18 mouse cellular contexts compared by ENCODE assay signal in the genomic region with DNA sequence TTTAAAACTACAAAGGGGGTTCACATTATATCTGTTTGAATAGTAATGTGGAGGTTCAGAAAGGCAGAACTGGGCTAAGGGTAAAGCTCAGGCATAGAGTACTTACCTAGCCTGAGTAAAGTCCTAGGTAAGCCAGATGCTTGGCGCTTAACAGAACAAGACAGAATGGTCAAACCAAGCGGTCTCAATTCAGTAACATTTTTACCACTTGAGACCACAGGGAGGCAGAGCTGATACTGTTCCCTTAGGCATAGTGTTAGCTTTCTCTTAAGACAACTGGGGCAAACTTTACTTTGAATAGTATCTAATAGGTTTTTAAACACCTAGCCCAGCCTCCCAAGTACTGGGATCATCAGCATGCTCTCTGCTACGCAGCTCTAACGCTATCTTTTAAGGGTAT. TPM values are rescaled to one million over a fixed set of nuclear protein-coding genes. Genes with fewer than 3 reads are reported as not detected.
DNase-seq lines count a peak whose midpoint lies in the region; TF ChIP-seq lines count a peak whose summit lies in the region.
"Had no signal": no experiment of that assay in that cellular context is flagged by ENCODE, and none has a peak within 500 bp of the region (broad histone marks: within the 10 kb centered on the region; RNA-seq: fewer than 3 reads in every experiment).

No protein-coding gene starts in this region.

- DNase-seq in gastrocnemius, adult 2 months = no peak
- no peak for DNase-seq in gastrocnemius, postnatal 25 days
- DNase-seq in layer of hippocampus, adult 2 months (ENCODE audit: low spot score in 2 of 2) = no peak
- DNase-seq in layer of hippocampus, postnatal 10 days (ENCODE audit: low spot score in 2 of 2) = no peak
- DNase-seq in A20 (ENCODE audit: low read depth, low spot score) (peak; percentile 13), ZHBTc4 (ENCODE audit: low read depth, low spot score) (peak; percentile 26)
- DNase-seq in thymus, postnatal 14 days = no peak
- no peak for DNase-seq in spleen, postnatal 4 days (ENCODE audit: low spot score in 2 of 2)
- DNase-seq: adrenal gland, postnatal 25 days; spleen, adult 18-20 months had no signal

- H3K27ac ChIP-seq in gastrocnemius, adult 2 months = no peak overlapping the region
- no peak overlapping the region for H3K27ac ChIP-seq in layer of hippocampus, adult 2 months
- H3K27ac ChIP-seq: heart, embryonic 10.5 days; hindbrain, embryonic 10.5 days; limb, embryonic 10.5 days; liver, embryonic 14.5 days; macrophage; neural tube, embryonic 13.5 days had no signal

- TF ChIP-seq CTCF in gastrocnemius, adult 2 months (IDR thresholded peaks at IDR 0.05) = peak; percentile 9; the same call in 1 of the 2 replicates
- TF ChIP-seq CTCF in layer of hippocampus, adult 2 months (conservative IDR thresholded peaks at IDR 0.05) = peak; percentile 65

- H3K4me3 ChIP-seq in gastrocnemius, adult 2 months = no peak overlapping the region
- H3K4me3 ChIP-seq in layer of hippocampus, adult 2 months = no peak overlapping the region
- H3K4me3 ChIP-seq: heart, embryonic 10.5 days; hindbrain, embryonic 10.5 days; limb, embryonic 10.5 days; neural tube, embryonic 13.5 days had no signal

- intact Hi-C loops in gastrocnemius, adult 2 months (cut with DNase I) = loop anchor here (2.0 to 5.0 kb wide), 3 partner anchors 56 to 191 kb away; partner anchors contain the start of gene Rbm15

RNA-seq across cellular contexts. Expression of gene Lamtor5, which starts 2.7 kb away (rescaled TPM):
- 10 to 100 TPM; 57.8 to 64.8 TPM for total RNA-seq in gastrocnemius, adult 2 months (2021)
- total RNA-seq in gastrocnemius, postnatal 25 days (2021) = 10 to 100 TPM; 47.5 to 55.1 TPM
- total RNA-seq in layer of hippocampus, adult 2 months (2021) = 10 to 100 TPM; 61.4 to 65.2 TPM
- total RNA-seq in layer of hippocampus, postnatal 10 days (2021) = 10 to 100 TPM; 55.2 to 60.4 TPM

RNA-seq across cellular contexts. Expression of gene Slc16a4, which starts 15.0 kb away (rescaled TPM):
- total RNA-seq in gastrocnemius, adult 2 months (2021) = under 1 TPM in 1 of 2 experiments, not detected in 1; 0.17 TPM
- total RNA-seq in gastrocnemius, postnatal 25 days (2021) = under 1 TPM in 1 of 2 experiments, not detected in 1; 0.19 TPM
- total RNA-seq in layer of hippocampus, adult 2 months (2021) = 1 to 10 TPM; 1.2 to 1.4 TPM
- total RNA-seq in layer of hippocampus, postnatal 10 days (2021) = 1 to 10 TPM; 2.3 TPM

RNA-seq across cellular contexts. Expression of gene Prok1, which starts 36.5 kb away (rescaled TPM):
- not detected for total RNA-seq in gastrocnemius, adult 2 months (2021)
- not detected for total RNA-seq in gastrocnemius, postnatal 25 days (2021)
- not detected for total RNA-seq in layer of hippocampus, adult 2 months (2021)
- total RNA-seq in layer of hippocampus, postnatal 10 days (2021) = not detected
- total RNA-seq: gastrocnemius, adult 8-10 months; layer of hippocampus, postnatal 14 days had no signal

RNA-seq across cellular contexts. Expression of gene A630076J17Rik, which starts 45.6 kb away (rescaled TPM):
- not detected for total RNA-seq in gastrocnemius, adult 2 months (2021)
- not detected for total RNA-seq in gastrocnemius, postnatal 25 days (2021)
- not detected for total RNA-seq in layer of hippocampus, adult 2 months (2021)
- not detected for total RNA-seq in layer of hippocampus, postnatal 10 days (2021)
- total RNA-seq: adrenal gland, postnatal 25 days; gastrocnemius, adult 8-10 months; layer of hippocampus, postnatal 14 days had no signal

RNA-seq across cellular contexts. Expression of gene Cym, which starts 54.5 kb away (rescaled TPM):
- total RNA-seq in gastrocnemius, adult 2 months (2021) = not detected
- not detected for total RNA-seq in gastrocnemius, postnatal 25 days (2021)
- not detected for total RNA-seq in layer of hippocampus, adult 2 months (2021)
- total RNA-seq in layer of hippocampus, postnatal 10 days (2021) = not detected
- total RNA-seq: gastrocnemius, adult 8-10 months; layer of hippocampus, postnatal 14 days had no signal

Comparison
In these comparisons a context has a peak if more than half of its experiments do, and no peak if none do; other contexts are left out.
1. DNase-seq: peak in A20 (single experiment) and ZHBTc4 (single experiment); none in gastrocnemius, adult 2 months (single experiment), gastrocnemius, postnatal 25 days (single experiment), layer of hippocampus, adult 2 months (0 of 2), layer of hippocampus, postnatal 10 days (0 of 2), thymus, postnatal 14 days (single experiment) and spleen, postnatal 4 days (0 of 2).